Mouse (Mus musculus) lung, postnatal 4 days (tissue): ENCODE results near the gene Hexdc.

ENCODE experiments used
- DNase-seq, 2 experiments: peaks; one replicate each; pipeline ENCODE4 v3.0.0; 2021

Hexdc gene

GRCm38 (mm10) chr11:121204161-121205006, at the start of gene Hexdc, which contains the start of gene Ogfod3:
TSS of gene Hexdc (plus strand) at chr11:121204433.
TSS of gene Ogfod3 (minus strand) at chr11:121204711.
- DNase-seq, result peak; percentile 97

GRCm38 (mm10) chr11:121156411-121156891, 47.8 kb upstream of the Hexdc start:
- DNase-seq, result no peak

GRCm38 (mm10) chr11:121159971-121160370, 44.3 kb upstream of the Hexdc start, which contains the start of gene Uts2r:
TSS of gene Uts2r (plus strand) at chr11:121160271.
- DNase-seq, result no peak

- DNase-seq, result no peak
These were observed 43.4 kb upstream of the Hexdc start for GRCm38 (mm10) chr11:121160636-121161346.

- DNase-seq, result no peak
These were observed 40.5 kb upstream of the Hexdc start for GRCm38 (mm10) chr11:121163751-121164150.

GRCm38 (mm10) chr11:121173203-121173602, 31.0 kb upstream of the Hexdc start:
- no peak for DNase-seq

GRCm38 (mm10) chr11:121174234-121174633, 30.0 kb upstream of the Hexdc start:
- DNase-seq, result no peak

GRCm38 (mm10) chr11:121176285-121177270, 27.7 kb upstream of the Hexdc start:
- DNase-seq, result peak; percentile 56 to 65

- no peak for DNase-seq
These were observed 14.6 kb upstream of the Hexdc start for GRCm38 (mm10) chr11:121189681-121190080.

- DNase-seq, result no peak
These were observed 11.5 kb upstream of the Hexdc start for GRCm38 (mm10) chr11:121192742-121193141.

GRCm38 (mm10) chr11:121193415-121193814, 10.8 kb upstream of the Hexdc start:
- no peak for DNase-seq

- DNase-seq, result peak in 1 of 2 experiments; percentile 53
These were observed 5.6 kb upstream of the Hexdc start for GRCm38 (mm10) chr11:121198622-121199021.

GRCm38 (mm10) chr11:121199851-121200250, 4.4 kb upstream of the Hexdc start:
- no peak for DNase-seq

- DNase-seq, result no peak
These were observed 3.5 kb upstream of the Hexdc start for GRCm38 (mm10) chr11:121200781-121201180.

- DNase-seq, result peak in 1 of 2 experiments; percentile 42
These were observed 2.6 kb upstream of the Hexdc start for GRCm38 (mm10) chr11:121201436-121202198.

GRCm38 (mm10) chr11:121203859-121204160, 423 bp upstream of the Hexdc start:
- DNase-seq, result no peak

- no peak for DNase-seq
These were observed 12.6 kb downstream of the Hexdc start for GRCm38 (mm10) chr11:121216831-121217230.

GRCm38 (mm10) chr11:121219776-121220175, 15.5 kb downstream of the Hexdc start:
- DNase-seq, result no peak

GRCm38 (mm10) chr11:121220771-121221170, 16.5 kb downstream of the Hexdc start:
- DNase-seq, result no peak

GRCm38 (mm10) chr11:121221321-121222010, 17.2 kb downstream of the Hexdc start:
- no peak for DNase-seq
